Mouse (Mus musculus): ENCODE measurements around the gene Tmem252.

DNA sequence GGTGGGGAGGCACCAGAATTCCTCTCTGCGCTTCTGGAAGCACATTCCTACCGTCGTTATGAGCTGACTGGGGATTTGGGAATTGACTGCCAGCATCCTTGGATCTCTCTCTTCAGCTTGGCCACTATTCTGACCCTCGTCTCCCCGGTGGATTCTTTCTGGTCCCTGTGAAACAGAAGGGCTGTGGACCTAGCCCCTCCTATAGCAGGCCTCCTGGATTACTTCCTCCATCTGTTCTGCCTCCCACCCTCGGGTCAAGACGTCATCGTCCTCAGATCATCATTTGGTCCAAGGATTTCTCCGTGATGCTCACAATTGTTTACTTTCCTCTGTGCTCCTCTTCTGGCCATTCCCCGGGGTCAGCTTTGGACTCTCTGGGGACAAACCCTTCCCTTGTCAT lies 28.8 kb upstream of the Tmem252 start:
- TF ChIP-seq CTCF (IDR thresholded peaks at IDR 0.05; ENCODE audit: extremely low read depth, insufficient read length, insufficient replicate concordance, low read depth, low read length) (no peak), POLR2A (IDR thresholded peaks at IDR 0.05; ENCODE audit: low read depth, low read length) (no peak)
